In the genomic region with DNA sequence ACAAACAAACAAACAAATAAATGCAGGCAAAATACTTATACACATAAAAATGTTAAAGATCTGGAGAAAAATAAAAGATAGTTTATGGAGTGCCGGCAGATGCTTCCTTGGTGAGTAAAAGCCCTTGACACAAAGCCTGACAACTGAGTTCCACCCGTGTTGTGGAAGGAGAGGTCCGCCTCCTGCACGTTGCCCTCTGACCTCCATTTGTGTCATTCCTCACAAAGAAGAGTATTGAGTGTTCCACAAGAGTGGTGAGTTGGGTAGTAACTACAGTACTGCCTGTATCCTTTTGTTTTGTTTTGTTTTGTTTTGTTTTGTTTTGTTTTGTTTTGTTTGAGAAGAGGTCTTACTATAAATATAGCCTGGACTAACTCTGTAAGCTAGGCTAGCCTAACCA, we compare ENCODE assay signal across 28 mouse cellular contexts. TPM values are rescaled to one million over a fixed set of nuclear protein-coding genes. Genes with fewer than 3 reads are reported as not detected.
A peak's percentile ranks its signal among the peaks of the same experiment; 100 is the strongest.
DNase-seq lines count a peak whose midpoint lies in the region; ATAC-seq and TF ChIP-seq lines count a peak whose summit lies in the region.
"Had no signal": no experiment of that assay in that cellular context is flagged by ENCODE, and none has a peak within 500 bp of the region (broad histone marks: within the 10 kb centered on the region; RNA-seq: fewer than 3 reads in every experiment).

No protein-coding gene starts in this region.

- intact Hi-C loops in gastrocnemius, adult 2 months (cut with DNase I) = loop anchor here (10.0 kb wide), 1 partner anchor 355 kb away; a partner anchor contains a TSS

- peak overlapping the region; percentile 98; the same call in 1 of the 2 replicates for H3K27ac ChIP-seq in gastrocnemius, adult 2 months
- H3K27ac ChIP-seq in embryonic fibroblast, embryonic 13.5 days (ENCODE audit: insufficient read depth, low read length) = no peak overlapping the region
- peak overlapping the region; percentile 88 for H3K27ac ChIP-seq in liver, embryonic 15.5 days (replicated peaks)
- H3K27ac ChIP-seq: heart, adult 2 months; heart, embryonic 15.5 days; hindbrain, embryonic 13.5 days; midbrain, embryonic 15.5 days; neural tube, embryonic 15.5 days had no signal

- H3K4me2 ChIP-seq in liver, embryonic 15.5 days = peak overlapping the region; percentile 96
- H3K4me2 ChIP-seq: hindbrain, embryonic 13.5 days; midbrain, embryonic 15.5 days had no signal

- no peaks in the 10 kb centered on the region for H3K27me3 ChIP-seq in C2C12 (ENCODE audit: control insufficient read depth, insufficient read depth, insufficient read length)
- no peaks in the 10 kb centered on the region for H3K27me3 ChIP-seq in liver, embryonic 15.5 days
- H3K27me3 ChIP-seq: heart, embryonic 15.5 days had no signal

- H3K9me3 ChIP-seq in liver, embryonic 15.5 days (replicated peaks) = no peaks in the 10 kb centered on the region
- H3K9me3 ChIP-seq: G1E; heart, embryonic 15.5 days; hindbrain, embryonic 13.5 days; midbrain, embryonic 15.5 days; neural tube, embryonic 15.5 days had no signal

- WGBS in liver, embryonic 15.5 days (ENCODE audit: insufficient replicate concordance) = 84% methylated on average over 4 of the region's 4 CpGs

- TF ChIP-seq CTCF in gastrocnemius, adult 2 months (IDR thresholded peaks at IDR 0.05) = no peak
- no peak for TF ChIP-seq CTCF in C2C12 (IDR thresholded peaks at IDR 0.05; ENCODE audit: control insufficient read depth, insufficient read depth, insufficient read length)
- TF ChIP-seq CTCF in embryonic fibroblast, embryonic 13.5 days (IDR thresholded peaks at IDR 0.05; ENCODE audit: borderline replicate concordance, insufficient read depth, low read length) = no peak

- no peak for TF ChIP-seq POLR2A in embryonic fibroblast, embryonic 13.5 days (IDR thresholded peaks at IDR 0.05; ENCODE audit: low read depth, low read length)

- peak overlapping the region; percentile 86 for H3K4me3 ChIP-seq in gastrocnemius, adult 2 months
- peak overlapping the region; percentile 100 for H3K4me3 ChIP-seq in C2C12 (ENCODE audit: insufficient read depth, poor library complexity, severe bottlenecking)
- peak overlapping the region; percentile 82 for H3K4me3 ChIP-seq in embryonic fibroblast, embryonic 13.5 days (ENCODE audit: insufficient read depth, low read length)
- peak overlapping the region; percentile 96; the same call in 1 of the 2 replicates for H3K4me3 ChIP-seq in liver, embryonic 15.5 days (replicated peaks)
- H3K4me3 ChIP-seq: heart, adult 2 months; heart, embryonic 15.5 days; hindbrain, embryonic 13.5 days; midbrain, embryonic 15.5 days; neural tube, embryonic 15.5 days had no signal

- H3K79me2 ChIP-seq in C2C12 (ENCODE audit: control insufficient read depth, insufficient read depth) = peaks cover 86% of the 10 kb centered on the region

- H3K9ac ChIP-seq in liver, embryonic 15.5 days = no peak overlapping the region
- H3K9ac ChIP-seq: heart, embryonic 15.5 days; hindbrain, embryonic 13.5 days; midbrain, embryonic 15.5 days; neural tube, embryonic 15.5 days had no signal

- peak overlapping the region; percentile 53 for H3ac ChIP-seq in C2C12 (ENCODE audit: control insufficient read depth, insufficient read length, low read depth)

- peaks cover 31% of the 10 kb centered on the region for H3K4me1 ChIP-seq in embryonic fibroblast, embryonic 13.5 days (ENCODE audit: control insufficient read depth, insufficient read depth, low read length)
- H3K4me1 ChIP-seq in liver, embryonic 15.5 days (replicated peaks) = peaks cover 93% of the 10 kb centered on the region

- DNase-seq in gastrocnemius, adult 2 months = no peak
- no peak for DNase-seq in gastrocnemius, postnatal 10 days
- no peak for DNase-seq in heart, adult 9 months (ENCODE audit: low spot score in 2 of 2)
- no peak for DNase-seq in cerebellum, adult 9-11 months
- DNase-seq in thymus, postnatal 4 days = no peak
- DNase-seq: adrenal gland, adult 8-10 months; cerebellum, adult 2 months; cerebellum, postnatal 36 days; embryo, embryonic 11 days; gastrocnemius, postnatal 36 days; heart, adult 2 months; heart, postnatal 36 days; kidney, adult 18-20 months; kidney, postnatal 4 days; lung, adult 18-20 months; lung, postnatal 14 days; right cerebral cortex, postnatal 4 days; thymus, postnatal 14 days had no signal

- peaks cover 66% of the 10 kb centered on the region for H3K36me3 ChIP-seq in C2C12 (ENCODE audit: control insufficient read depth, insufficient read depth)
- peaks cover 39% of the 10 kb centered on the region for H3K36me3 ChIP-seq in liver, embryonic 15.5 days (replicated peaks)
- H3K36me3 ChIP-seq: heart, embryonic 15.5 days; hindbrain, embryonic 13.5 days; midbrain, embryonic 15.5 days; neural tube, embryonic 15.5 days had no signal

- H3K79me3 ChIP-seq in C2C12 (ENCODE audit: low read depth) = peaks cover 83% of the 10 kb centered on the region

- ATAC-seq in liver, embryonic 15.5 days (ENCODE audit: insufficient read depth) = no peak
- ATAC-seq: forebrain, embryonic 16.5 days; midbrain, embryonic 15.5 days had no signal

TF ChIP-seq in C2C12, 6 proteins besides CTCF, POLR2A, EP300 and RAD21:
- TF ChIP-seq MYOG (IDR thresholded peaks at IDR 0.05; ENCODE audit: control insufficient read depth, extremely low read depth, insufficient read length) (no peak), MYOD1 (IDR thresholded peaks at IDR 0.05; ENCODE audit: control insufficient read depth, insufficient read length, low read depth) (no peak), FOSL1 (IDR thresholded peaks at IDR 0.05; ENCODE audit: insufficient read depth, low read length, poor library complexity, severe bottlenecking) (no peak), MAX (IDR thresholded peaks at IDR 0.05) (no peak), USF1 (IDR thresholded peaks at IDR 0.05; ENCODE audit: low read depth) (no peak), CEBPB (IDR thresholded peaks at IDR 0.05; ENCODE audit: low read depth) (no peak)

RNA-seq across cellular contexts. Expression of a gene that starts 10.2 kb away (rescaled TPM):
- 10 to 100 TPM; 67.5 to 82.5 TPM for total RNA-seq in gastrocnemius, adult 2 months (2021)
- 100 to 1,000 TPM; 189 to 213 TPM for total RNA-seq in gastrocnemius, postnatal 10 days (2021)
- 1,441 TPM for polyA plus RNA-seq in C2C12 (2012; fragmentation: generic; extraction: Trizol)
- 401 and 426 TPM in 2 replicates for polyA plus RNA-seq in embryonic fibroblast, embryonic 13.5 days (2011; ENCODE audit: insufficient read length, low read depth, missing spikeins)
- polyA plus RNA-seq in liver, embryonic 15.5 days (2015; fragmentation: Nextera tagmentation; extraction: Ambion mirVana) = 133 and 142 TPM in 2 replicates

RNA-seq across cellular contexts. Expression of a gene that starts 32.6 kb away (rescaled TPM):
- total RNA-seq in gastrocnemius, adult 2 months (2021) = under 1 TPM; 0.15 to 0.20 TPM
- total RNA-seq in gastrocnemius, postnatal 10 days (2021) = 1 to 10 TPM; 3.0 to 6.3 TPM
- 14.9 TPM for polyA plus RNA-seq in C2C12 (2012; fragmentation: generic; extraction: Trizol)
- 25.7 and 33.6 TPM in 2 replicates for polyA plus RNA-seq in embryonic fibroblast, embryonic 13.5 days (2011; ENCODE audit: insufficient read length, low read depth, missing spikeins)
- 0.60 and 0.67 TPM in 2 replicates for polyA plus RNA-seq in liver, embryonic 15.5 days (2015; fragmentation: Nextera tagmentation; extraction: Ambion mirVana)

RNA-seq across cellular contexts. Expression of a gene that starts 38.6 kb away (rescaled TPM):
- 1 to 10 TPM; 1.2 to 1.8 TPM for total RNA-seq in gastrocnemius, adult 2 months (2021)
- 1 to 10 TPM; 2.3 to 3.7 TPM for total RNA-seq in gastrocnemius, postnatal 10 days (2021)
- 0.69 TPM for polyA plus RNA-seq in C2C12 (2012; fragmentation: generic; extraction: Trizol)
- 0.25 and 0.63 TPM in 2 replicates for polyA plus RNA-seq in embryonic fibroblast, embryonic 13.5 days (2011; ENCODE audit: insufficient read length, low read depth, missing spikeins)
- 25.0 and 26.2 TPM in 2 replicates for polyA plus RNA-seq in liver, embryonic 15.5 days (2015; fragmentation: Nextera tagmentation; extraction: Ambion mirVana)

RNA-seq across cellular contexts. Expression of a gene that starts 48.5 kb away (rescaled TPM):
- total RNA-seq in gastrocnemius, adult 2 months (2021) = not detected
- total RNA-seq in gastrocnemius, postnatal 10 days (2021) = not detected
- polyA plus RNA-seq in C2C12 (2012; fragmentation: generic; extraction: Trizol) = 0.07 TPM
- polyA plus RNA-seq in embryonic fibroblast, embryonic 13.5 days (2011; ENCODE audit: insufficient read length, low read depth, missing spikeins) = not detected in 2 replicates
- polyA plus RNA-seq in liver, embryonic 15.5 days (2015; fragmentation: Nextera tagmentation; extraction: Ambion mirVana) = 0.53 TPM in 1 of 2 replicates, not detected in the other
- total RNA-seq: adrenal gland, adult 8-10 months; gastrocnemius, postnatal 36 days; heart, adult 2 months; heart, postnatal 36 days; left cerebral cortex, postnatal 25 days had no signal
- polyA plus RNA-seq: forebrain, embryonic 16.5 days; hindbrain, embryonic 13.5 days had no signal

RNA-seq across cellular contexts. Expression of a gene that starts 53.3 kb away (rescaled TPM):
- 100 to 1,000 TPM in 1 of 2 experiments, 10 to 100 TPM in 1; 70.9 to 104 TPM for total RNA-seq in gastrocnemius, adult 2 months (2021)
- total RNA-seq in gastrocnemius, postnatal 10 days (2021) = 10 to 100 TPM; 75.4 to 81.8 TPM
- 136 TPM for polyA plus RNA-seq in C2C12 (2012; fragmentation: generic; extraction: Trizol)
- polyA plus RNA-seq in embryonic fibroblast, embryonic 13.5 days (2011; ENCODE audit: insufficient read length, low read depth, missing spikeins) = 74.4 and 81.1 TPM in 2 replicates
- 104 and 112 TPM in 2 replicates for polyA plus RNA-seq in liver, embryonic 15.5 days (2015; fragmentation: Nextera tagmentation; extraction: Ambion mirVana)

Comparison
In these comparisons a context has a peak if more than half of its experiments do, and no peak if none do; other contexts are left out.
1. RNA of a gene that starts 38.6 kb away (polyA plus RNA-seq): 25.0 to 26.2 TPM in liver, embryonic 15.5 days; 0.69 TPM in C2C12 (single experiment) and 0.25 to 0.63 TPM in embryonic fibroblast, embryonic 13.5 days; every median in the first group is over 10 times any median in the second.
2. Peak in every context shown above with its lines, with median percentiles within 50 percentile points of each other: H3K4me3 ChIP-seq.